Mouse (Mus musculus) neural tube, embryonic 12.5 days (tissue): ENCODE results near the gene Plac9b. TPM values are rescaled to one million over a fixed set of nuclear protein-coding genes. Genes with fewer than 3 reads are reported as not detected.
"Not testable (repeated sequence)": the region's sequence is repeated elsewhere in the genome, so short reads cannot be mapped to it uniquely, and the experiment has no call there.

Experiments
- ATAC-seq: fragments of 200-750 bp; cut with Nextera tagmentation; 2 replicates; pipeline ENCODE4 v1.8.0; 2017; ENCODE audit warnings: low read depth, mild to moderate bottlenecking, moderate TSS enrichment, moderate library complexity; ENCODE audit not compliant: low FRiP score
- H3K27ac ChIP-seq: fragments of 300-500 bp; sonication (generic); 2 replicates; pipeline ENCODE4 v1.5.1; 2016
- H3K27me3 ChIP-seq: fragments of 300-500 bp; sonication (generic); replicated peaks from 2 replicates; pipeline ENCODE4 v1.6.1; 2016; ENCODE audit warnings: mild to moderate bottlenecking
- H3K36me3 ChIP-seq: fragments of 300-500 bp; sonication (generic); 2 replicates; pipeline ENCODE4 v1.6.1; 2016; ENCODE audit warnings: mild to moderate bottlenecking
- H3K4me1 ChIP-seq: fragments of 300-500 bp; sonication (generic); 2 replicates; pipeline ENCODE4 v1.6.1; 2016
- H3K4me2 ChIP-seq: fragments of 300-500 bp; sonication (generic); replicated peaks from 2 replicates; pipeline ENCODE4 v1.6.1; 2016; ENCODE audit warnings: mild to moderate bottlenecking
- H3K4me3 ChIP-seq: fragments of 300-500 bp; sonication (generic); 2 replicates; pipeline ENCODE4 v1.5.1; 2016
- H3K9ac ChIP-seq: fragments of 300-500 bp; sonication (generic); 2 replicates; pipeline ENCODE4 v1.6.1; 2016; ENCODE audit warnings: mild to moderate bottlenecking
- H3K9me3 ChIP-seq: fragments of 300-500 bp; sonication (generic); 2 replicates; pipeline ENCODE4 v1.6.1; 2016; ENCODE audit warnings: mild to moderate bottlenecking
- WGBS: fragments of 180-500 bp; shearing (Covaris S2); methylation state at CpG from one replicate; pipeline ENCODE4 v1.1.7; 2016; 5-methylcytosine and 5-hydroxymethylcytosine counted together
- polyA plus RNA-seq: library from polyadenylated mRNA; unstranded; fragments of >200 nt; fragmentation: Nextera tagmentation; extraction: Ambion mirVana; gene quantifications from 2 replicates; pipeline ENCODE4 v1.2.1, GENCODE M21; 2016

The Plac9b gene
- polyA plus RNA-seq, 1 experiment from 2014 or later, result 2.4 TPM

GRCm38 (mm10) chr14:26156032-26156431 is 26.2 kb downstream of the Plac9b start:
- H3K4me2 ChIP-seq, H3K36me3 ChIP-seq, H3K27ac ChIP-seq, H3K9me3 ChIP-seq, H3K4me3 ChIP-seq, ATAC-seq, H3K4me1 ChIP-seq, H3K9ac ChIP-seq, H3K27me3 ChIP-seq: not testable (repeated sequence)
- no CpG with 5 or more reads among the region's 7 CpGs for WGBS

DNA sequence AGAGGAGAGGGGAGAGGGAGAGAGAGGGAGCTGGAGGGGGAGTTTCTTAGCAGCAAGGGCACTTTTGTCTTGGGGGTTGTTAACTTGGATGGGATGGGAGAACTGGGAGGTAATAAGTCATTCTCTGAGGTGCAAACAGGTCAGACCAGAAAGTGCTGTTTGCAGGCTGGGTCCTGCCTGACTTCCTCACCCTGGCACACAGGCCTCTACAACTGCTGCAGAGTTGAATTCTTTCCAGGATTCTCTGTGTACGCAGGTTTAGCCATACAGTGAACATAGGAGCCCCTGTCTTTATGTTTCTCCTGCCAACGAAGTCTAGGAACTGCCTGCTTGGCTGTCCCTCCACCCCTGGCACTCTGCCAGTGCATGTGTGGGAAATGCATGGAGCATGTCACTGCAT is 35.2 kb downstream of the Plac9b start:
- not testable (repeated sequence) for H3K27me3 ChIP-seq

GRCm38 (mm10) chr14:26119095-26119494 is 63.2 kb downstream of the Plac9b start:
- H3K4me3 ChIP-seq, result not testable (repeated sequence)
- WGBS, result no CpG with 5 or more reads among the region's 7 CpGs

More for the DNA sequence above, 35.2 kb downstream of the Plac9b start:
- not testable (repeated sequence) for H3K4me1 ChIP-seq, H3K36me3 ChIP-seq, H3K27ac ChIP-seq, H3K4me3 ChIP-seq, H3K9ac ChIP-seq, H3K4me2 ChIP-seq, ATAC-seq, H3K9me3 ChIP-seq
- no CpG with 5 or more reads among the region's 2 CpGs for WGBS

GRCm38 (mm10) chr14:26118550-26119000 is 63.7 kb downstream of the Plac9b start:
- WGBS, result no CpG with 5 or more reads among the region's 18 CpGs

More at GRCm38 (mm10) chr14:26119095-26119494, 63.2 kb downstream of the Plac9b start:
- H3K27me3 ChIP-seq, H3K9me3 ChIP-seq, H3K4me1 ChIP-seq, H3K36me3 ChIP-seq, H3K27ac ChIP-seq, H3K9ac ChIP-seq, ATAC-seq, H3K4me2 ChIP-seq: not testable (repeated sequence)

DNA sequence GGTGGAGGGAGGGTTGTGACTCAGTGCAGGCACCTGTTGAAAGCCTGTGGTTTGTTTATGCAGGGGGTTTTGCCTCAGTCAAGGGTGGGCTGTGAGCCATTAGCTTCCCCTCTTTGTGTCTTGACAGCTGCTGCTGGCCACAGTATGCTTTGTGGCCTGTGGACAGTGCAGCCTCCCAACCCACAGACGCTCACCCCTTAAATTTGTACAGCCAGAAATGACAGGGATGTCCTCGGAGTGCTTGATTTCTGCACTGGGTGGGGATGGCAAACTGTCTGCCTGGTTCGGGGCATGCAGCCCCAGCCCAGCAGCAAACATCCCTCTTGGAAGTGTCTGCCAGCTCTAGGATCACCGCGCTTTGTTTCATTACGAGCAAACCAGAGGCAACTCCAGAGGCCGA is 64.1 kb downstream of the Plac9b start, which contains the start of gene Duxbl2:
Gene Duxbl2, plus strand, starts transcription at position 200 of the 400 bp plus-strand sequence.
- H3K9me3 ChIP-seq, H3K36me3 ChIP-seq, H3K4me2 ChIP-seq, H3K4me3 ChIP-seq, H3K27me3 ChIP-seq, H3K27ac ChIP-seq, H3K4me1 ChIP-seq, H3K9ac ChIP-seq: not testable (repeated sequence)
- peak; percentile 71 for ATAC-seq
- no CpG with 5 or more reads among the region's 7 CpGs for WGBS

More at GRCm38 (mm10) chr14:26118550-26119000, 63.7 kb downstream of the Plac9b start:
- not testable (repeated sequence) for H3K36me3 ChIP-seq, H3K27me3 ChIP-seq, H3K9ac ChIP-seq, H3K27ac ChIP-seq, H3K4me2 ChIP-seq, H3K4me1 ChIP-seq, H3K9me3 ChIP-seq, H3K4me3 ChIP-seq
- ATAC-seq, result peak; percentile 92

Other genes with a start within 250 kb of the Plac9b start
- not detected in 2 replicates for gene Cphx1, start 244.2 kb downstream of the Plac9b start, polyA plus RNA-seq
- 5.4 and 6.1 TPM in 2 replicates for gene Duxbl1, start 203.9 kb downstream of the Plac9b start, polyA plus RNA-seq
- gene Gm9780, start 139.8 kb downstream of the Plac9b start, polyA plus RNA-seq, result 0.64 and 2.6 TPM in 2 replicates
- 17.6 and 19.4 TPM in 2 replicates for gene Tmem254c, start 115.1 kb downstream of the Plac9b start, polyA plus RNA-seq
- gene Cphx2, start 101.0 kb downstream of the Plac9b start, polyA plus RNA-seq, result not detected in 2 replicates
- not detected in 2 replicates for gene Cphx3, start 100.2 kb downstream of the Plac9b start, polyA plus RNA-seq
- gene Duxbl2, start 64.1 kb downstream of the Plac9b start, polyA plus RNA-seq, result 1.6 and 4.7 TPM in 2 replicates
- gene Tmem254b, start 24.6 kb upstream of the Plac9b start, polyA plus RNA-seq, result 19.0 and 21.4 TPM in 2 replicates
- gene Duxbl3, start 75.5 kb upstream of the Plac9b start, polyA plus RNA-seq, result 2.3 and 4.4 TPM in 2 replicates